Mouse (Mus musculus) intestine, postnatal 0 days (tissue): ENCODE results near the gene Nsrp1. TPM values are rescaled to one million over a fixed set of nuclear protein-coding genes. Genes with fewer than 3 reads are reported as not detected.
A peak's percentile ranks its signal among the peaks of the same experiment; 100 is the strongest.
"Not testable (repeated sequence)": the region's sequence is repeated elsewhere in the genome, so short reads cannot be mapped to it uniquely, and the experiment has no call there.

Source experiments
- ATAC-seq: fragments of 200-750 bp; cut with Nextera tagmentation; 2 replicates; pipeline ENCODE4 v1.8.0; 2017; ENCODE audit warnings: mild to moderate bottlenecking, moderate TSS enrichment, moderate library complexity
- H3K27ac ChIP-seq: fragments of 300-500 bp; sonication (generic); 2 replicates; pipeline ENCODE4 v1.5.1; 2014; ENCODE audit warnings: mild to moderate bottlenecking, low read depth, low read length, moderate library complexity
- H3K27me3 ChIP-seq: fragments of 300-500 bp; sonication (generic); replicated peaks from 2 replicates; pipeline ENCODE4 v1.6.1; 2014; ENCODE audit warnings: low read length, mixed read lengths; ENCODE audit not compliant: control insufficient read depth, insufficient read depth
- H3K36me3 ChIP-seq: fragments of 300-500 bp; sonication (generic); 2 replicates; pipeline ENCODE4 v1.6.1; 2014; ENCODE audit warnings: mild to moderate bottlenecking, moderate library complexity; ENCODE audit not compliant: control insufficient read depth, insufficient read depth
- H3K4me1 ChIP-seq: fragments of 300-500 bp; sonication (generic); replicated peaks from 2 replicates; pipeline ENCODE4 v1.6.1; 2014; ENCODE audit warnings: antibody characterized with exemption, low read length, mixed read lengths; ENCODE audit not compliant: control insufficient read depth, insufficient read depth
- H3K4me2 ChIP-seq: fragments of 300-500 bp; sonication (generic); replicated peaks from 2 replicates; pipeline ENCODE4 v1.6.1; 2014; ENCODE audit warnings: low read depth, mild to moderate bottlenecking, moderate library complexity
- H3K4me3 ChIP-seq: fragments of 300-500 bp; sonication (generic); 2 replicates; pipeline ENCODE4 v1.5.1; 2014; ENCODE audit warnings: low read depth, low read length
- H3K9ac ChIP-seq: fragments of 300-500 bp; sonication (generic); 2 replicates; pipeline ENCODE4 v1.6.1; 2014; ENCODE audit warnings: mild to moderate bottlenecking, low read depth, low read length
- H3K9me3 ChIP-seq: fragments of 300-500 bp; sonication (generic); 2 replicates; pipeline ENCODE4 v1.6.1; 2016; ENCODE audit warnings: mixed run types; ENCODE audit not compliant: control insufficient read depth
- CTCF ChIP-seq: sonication (generic); IDR thresholded peaks from 2 replicates; pipeline ENCODE4 v1.5.1; 2016; ENCODE audit warnings: low read depth, mild to moderate bottlenecking, control low read depth, antibody characterized with exemption, moderate library complexity
- WGBS: fragments of 180-500 bp; shearing (Covaris S2); extraction: QIAGEN DNeasy Blood & Tissue Kit; methylation state at CpG from one replicate; pipeline ENCODE4 v1.1.7; 2014; 5-methylcytosine and 5-hydroxymethylcytosine counted together
- polyA plus RNA-seq: library from polyadenylated mRNA; unstranded; fragments of >200 nt; fragmentation: Nextera tagmentation; extraction: Ambion mirVana; gene quantifications from 2 replicates; pipeline ENCODE4 v1.2.1, GENCODE M21; 2015

The Nsrp1 gene
- polyA plus RNA-seq = 54.3 and 65.8 TPM in 2 replicates

DNA sequence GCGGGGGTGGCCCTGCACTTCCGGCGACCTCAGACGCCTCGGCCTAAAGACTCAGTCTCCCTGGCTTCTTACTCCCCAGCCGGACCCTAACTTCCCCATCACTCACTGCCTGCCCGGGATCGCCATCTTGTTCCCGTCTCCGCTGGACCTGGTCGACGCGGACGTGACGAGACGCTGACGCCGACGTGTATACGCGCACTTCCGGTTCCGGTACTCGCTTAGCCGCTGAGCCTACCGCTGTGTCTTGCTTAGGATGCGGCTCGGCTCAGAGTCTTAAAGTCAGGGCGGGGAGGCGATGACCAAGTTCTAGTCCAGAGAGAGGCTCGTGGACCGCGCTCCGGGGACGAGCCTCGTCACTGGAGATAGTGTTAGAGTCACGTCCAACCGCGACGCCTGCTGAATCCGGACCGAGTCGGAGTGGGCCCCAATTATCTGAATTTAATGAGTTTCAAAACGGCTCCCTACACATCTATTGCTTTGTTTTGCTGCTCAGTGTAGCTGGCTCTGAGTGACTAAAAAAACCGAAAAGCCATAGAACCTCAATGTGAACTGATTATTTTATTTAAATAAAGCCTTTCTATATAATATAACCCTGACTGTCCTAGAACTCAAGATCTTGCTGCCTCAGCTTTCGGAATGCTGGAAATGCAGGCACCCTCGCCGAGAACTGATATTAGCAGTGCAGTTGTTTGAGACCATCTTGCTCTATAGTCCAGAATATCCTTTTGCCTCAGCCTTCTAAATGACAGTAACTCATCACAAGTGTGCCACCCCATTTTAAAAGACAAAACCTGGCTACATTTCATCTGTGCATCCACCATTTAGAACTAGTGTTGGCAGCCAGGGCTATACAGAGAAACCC, at the start of gene Nsrp1:
Nsrp1 (minus strand) TSS at position 163 of the 862 bp plus-strand sequence.
- no peaks in the 10 kb centered on the region for H3K4me1 ChIP-seq
- peak within 1 kb of the TSS; percentile 51 for H3K27ac ChIP-seq
- no peak for TF ChIP-seq CTCF
- H3K4me2 ChIP-seq = peak within 1 kb of the TSS; percentile 78
- H3K36me3 ChIP-seq = peaks cover 9% of the 10 kb centered on the region
- H3K4me3 ChIP-seq = peak within 1 kb of the TSS; percentile 76
- peak within 1 kb of the TSS; percentile 74 for H3K9ac ChIP-seq
- H3K9me3 ChIP-seq = no peaks in the 10 kb centered on the region
- ATAC-seq = peak; percentile 97
- WGBS = 4% methylated on average over 48 of the region's 48 CpGs
- 0 out of 2 replicates have a peak, but pooled peaks cover 3% of the 10 kb centered on the region for H3K27me3 ChIP-seq

DNA sequence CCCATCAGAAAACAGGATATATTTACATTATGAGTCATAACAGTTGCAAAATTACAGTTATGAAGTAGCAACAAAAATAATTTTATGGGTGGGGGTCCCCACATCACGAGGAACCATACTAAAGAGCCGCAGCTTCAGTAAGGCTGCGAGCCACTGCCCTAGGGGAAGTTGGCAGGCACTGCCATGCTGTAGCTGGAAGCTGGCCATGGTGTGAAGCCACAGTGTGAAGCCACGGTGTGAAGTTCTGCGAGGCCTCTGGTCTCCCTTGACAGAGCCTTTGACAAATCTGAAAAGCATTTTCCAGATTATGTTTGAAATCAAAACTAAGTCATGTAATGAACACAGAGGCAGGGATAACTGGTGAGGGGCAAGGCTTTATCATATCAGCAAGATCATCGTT, 32.9 kb upstream of the Nsrp1 start:
- H3K36me3 ChIP-seq = no peaks in the 10 kb centered on the region
- H3K4me3 ChIP-seq = no peak overlapping the region
- no peak overlapping the region for H3K27ac ChIP-seq
- H3K4me2 ChIP-seq = no peak overlapping the region
- no peak overlapping the region for H3K9ac ChIP-seq
- 84% methylated on average over 6 of the region's 6 CpGs for WGBS
- no peaks in the 10 kb centered on the region for H3K27me3 ChIP-seq
- no peak for ATAC-seq
- no peaks in the 10 kb centered on the region for H3K9me3 ChIP-seq
- no peak for TF ChIP-seq CTCF
- H3K4me1 ChIP-seq = no peaks in the 10 kb centered on the region

DNA sequence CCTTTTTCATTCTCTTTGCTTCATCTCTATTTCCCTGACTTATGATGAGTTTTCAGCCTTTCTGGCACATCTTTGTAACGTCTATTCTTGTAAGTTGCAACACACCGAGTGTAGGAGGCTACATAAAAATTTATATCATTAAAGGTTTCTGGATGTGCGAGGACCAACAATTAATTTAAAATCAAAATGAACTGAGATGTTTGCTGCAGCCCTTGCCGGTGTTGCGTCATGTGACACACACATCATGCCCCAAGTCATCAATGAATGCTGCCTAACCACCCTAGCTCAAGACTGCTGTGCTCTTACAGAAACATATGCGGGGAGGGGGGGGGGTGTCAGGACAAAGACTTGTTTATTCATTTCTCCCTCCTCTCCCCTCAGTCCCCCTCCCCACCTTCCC, 30.2 kb upstream of the Nsrp1 start:
- Histone ChIP-seq H3K36me3 (no peaks in the 10 kb centered on the region), H3K27me3 (no peaks in the 10 kb centered on the region), H3K4me3 (no peak overlapping the region), H3K9me3 (no peaks in the 10 kb centered on the region), H3K4me1 (no peaks in the 10 kb centered on the region), H3K4me2 (no peak overlapping the region), H3K27ac (no peak overlapping the region), H3K9ac (no peak overlapping the region)
- TF ChIP-seq CTCF = no peak
- 90% methylated on average over 6 of the region's 6 CpGs for WGBS
- ATAC-seq = no peak

DNA sequence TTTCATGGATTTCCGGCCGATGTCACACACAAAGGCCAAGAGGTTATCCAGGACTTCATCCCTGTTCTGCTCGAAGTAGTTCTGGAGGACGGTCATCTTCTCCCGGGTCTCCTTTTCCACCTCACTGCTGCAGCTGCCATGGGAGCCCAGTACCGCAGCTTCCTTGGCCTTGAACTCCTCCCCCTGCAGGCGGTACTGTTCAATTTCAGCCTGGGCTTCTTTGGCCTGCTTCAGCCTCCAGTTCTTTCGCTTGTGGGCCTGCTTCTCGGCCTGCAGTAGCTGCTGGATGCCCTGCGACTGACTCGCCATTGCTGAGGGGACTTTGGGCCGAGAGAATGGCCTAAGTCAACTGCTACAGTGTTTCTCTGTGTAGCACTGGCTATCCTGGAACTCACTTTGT, 29.6 kb upstream of the Nsrp1 start:
- H3K9me3 ChIP-seq, H3K4me3 ChIP-seq, H3K27me3 ChIP-seq, H3K4me2 ChIP-seq, ATAC-seq, H3K9ac ChIP-seq, H3K4me1 ChIP-seq, H3K27ac ChIP-seq, H3K36me3 ChIP-seq: not testable (repeated sequence)
- 81% methylated on average over 12 of the region's 12 CpGs for WGBS

DNA sequence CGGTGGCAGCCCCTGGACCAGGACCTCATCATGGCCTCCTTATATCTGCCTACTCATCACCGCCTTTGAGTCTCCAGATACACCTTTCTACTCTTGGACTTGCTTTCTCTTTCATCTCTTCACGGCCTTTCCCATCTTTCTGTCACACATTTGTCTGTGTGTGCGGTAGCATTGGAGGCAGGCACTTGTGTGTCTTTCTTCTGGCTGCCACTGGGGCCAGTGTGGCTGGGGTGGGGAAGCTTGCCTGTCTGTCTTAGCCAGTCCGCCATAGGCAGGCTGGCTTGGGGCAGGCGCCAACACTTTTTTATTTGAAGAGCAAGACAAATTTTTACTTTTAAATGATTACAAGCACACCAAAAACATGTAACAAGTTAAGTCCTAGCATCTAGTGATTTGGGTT, 28.7 kb upstream of the Nsrp1 start:
- Histone ChIP-seq H3K4me2 (no peak overlapping the region), H3K27me3 (no peaks in the 10 kb centered on the region), H3K4me3 (no peak overlapping the region), H3K4me1 (no peaks in the 10 kb centered on the region), H3K27ac (no peak overlapping the region), H3K9me3 (no peaks in the 10 kb centered on the region), H3K36me3 (no peaks in the 10 kb centered on the region), H3K9ac (no peak overlapping the region)
- WGBS = 93% methylated on average over 6 of the region's 6 CpGs
- no peak for TF ChIP-seq CTCF
- ATAC-seq = no peak

DNA sequence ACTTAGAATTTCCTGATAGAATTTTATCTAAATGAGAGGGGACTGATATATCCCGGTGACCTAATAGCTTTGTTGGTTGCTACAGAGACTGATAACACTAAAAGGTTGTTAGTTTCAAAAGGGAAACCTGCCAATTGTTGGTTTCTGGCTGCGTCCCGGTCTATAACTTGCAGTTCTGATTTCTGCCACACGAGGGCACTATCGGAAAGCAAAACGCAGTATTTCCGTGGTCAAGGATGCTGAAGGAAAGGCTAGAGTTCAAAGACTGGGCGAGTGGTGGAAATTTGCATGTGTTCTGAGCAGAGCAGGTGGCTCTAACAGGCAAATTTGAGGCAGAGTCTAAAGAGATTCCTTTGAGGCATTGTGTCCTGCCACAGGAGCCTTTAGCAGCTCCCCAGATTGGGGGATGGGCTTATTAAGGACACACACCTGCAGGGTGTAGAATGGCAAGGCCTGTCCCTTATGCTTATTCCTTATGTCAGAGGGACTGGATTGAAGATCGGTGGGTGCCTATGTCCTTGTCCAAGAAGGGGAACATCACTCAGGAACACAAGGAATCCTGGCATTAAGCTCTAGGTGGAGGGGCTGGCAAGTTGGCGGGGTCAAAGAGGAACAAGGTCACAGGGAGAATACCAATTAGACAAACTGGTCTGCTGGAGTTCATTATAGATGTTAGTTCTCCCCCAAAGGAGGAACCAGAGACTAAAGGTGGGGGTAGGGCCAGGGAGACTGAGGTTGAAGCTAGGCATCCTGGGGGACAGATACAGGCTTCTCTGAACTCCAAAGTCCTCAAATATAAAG, 22.1 kb upstream of the Nsrp1 start:
- ATAC-seq = 0 out of 2 replicates have a peak, but pooled peaks have one; percentile 17
- Histone ChIP-seq H3K27ac (no peak overlapping the region), H3K4me2 (0 out of 2 replicates have a peak overlapping the region, but pooled peaks have one; percentile 24), H3K4me3 (no peak overlapping the region), H3K9ac (no peak overlapping the region), H3K36me3 (no peaks in the 10 kb centered on the region), H3K27me3 (no peaks in the 10 kb centered on the region), H3K9me3 (no peaks in the 10 kb centered on the region), H3K4me1 (no peaks in the 10 kb centered on the region)
- WGBS = 14% methylated on average over 10 of the region's 10 CpGs
- TF ChIP-seq CTCF = peak; percentile 95
